Mouse (Mus musculus) intestine, embryonic 16.5 days (tissue): Measurements from ENCODE around the gene Esr1. TPM values are rescaled to one million over a fixed set of nuclear protein-coding genes. Genes with fewer than 3 reads are reported as not detected.
"Not testable (repeated sequence)": the region's sequence is repeated elsewhere in the genome, so short reads cannot be mapped to it uniquely, and the experiment has no call there.

Experiments used
- ATAC-seq: fragments of 200-750 bp; cut with Nextera tagmentation; 2 replicates; pipeline ENCODE4 v1.8.0; 2017; ENCODE audit warnings: moderate TSS enrichment, moderate library complexity
- H3K27ac ChIP-seq: fragments of 300-500 bp; sonication (generic); 2 replicates; pipeline ENCODE4 v1.5.1; 2014; ENCODE audit warnings: mild to moderate bottlenecking, low read length
- H3K27me3 ChIP-seq: fragments of 300-500 bp; sonication (generic); replicated peaks from 2 replicates; pipeline ENCODE4 v1.6.1; 2014; ENCODE audit warnings: low read length, control low read depth, mixed read lengths; ENCODE audit not compliant: control insufficient read depth, insufficient read depth
- H3K36me3 ChIP-seq: fragments of 300-500 bp; sonication (generic); 2 replicates; pipeline ENCODE4 v1.6.1; 2014; ENCODE audit warnings: low read length, control low read depth; ENCODE audit not compliant: control insufficient read depth, insufficient read depth
- H3K4me1 ChIP-seq: fragments of 300-500 bp; sonication (generic); 2 replicates; pipeline ENCODE4 v1.6.1; 2014; ENCODE audit warnings: low read length, control low read depth, mixed read lengths; ENCODE audit not compliant: control insufficient read depth, insufficient read depth
- H3K4me2 ChIP-seq: fragments of 300-500 bp; sonication (generic); 2 replicates; pipeline ENCODE4 v1.6.1; 2014; ENCODE audit warnings: low read depth, low read length, control low read depth
- H3K4me3 ChIP-seq: fragments of 300-500 bp; sonication (generic); 2 replicates; pipeline ENCODE4 v1.5.1; 2014; ENCODE audit warnings: mild to moderate bottlenecking, low read length
- H3K9ac ChIP-seq: fragments of 300-500 bp; sonication (generic); 2 replicates; pipeline ENCODE4 v1.6.1; 2014; ENCODE audit warnings: low read depth, low read length
- H3K9me3 ChIP-seq: fragments of 300-500 bp; sonication (generic); 2 replicates; pipeline ENCODE4 v1.6.1; 2016; ENCODE audit warnings: low read length, control low read depth; ENCODE audit not compliant: control insufficient read depth
- WGBS: fragments of 180-500 bp; shearing (Covaris S2); extraction: QIAGEN DNeasy Blood & Tissue Kit; methylation state at CpG from one replicate; pipeline ENCODE4 v1.1.7; 2014; 5-methylcytosine and 5-hydroxymethylcytosine counted together
- polyA plus RNA-seq: library from polyadenylated mRNA; unstranded; fragments of >200 nt; fragmentation: Nextera tagmentation; extraction: Ambion mirVana; gene quantifications from 2 replicates; pipeline ENCODE4 v1.2.1, GENCODE M21; 2015

Gene Esr1
- polyA plus RNA-seq, 1 experiment from 2014 or later, result 0.37 TPM

DNA sequence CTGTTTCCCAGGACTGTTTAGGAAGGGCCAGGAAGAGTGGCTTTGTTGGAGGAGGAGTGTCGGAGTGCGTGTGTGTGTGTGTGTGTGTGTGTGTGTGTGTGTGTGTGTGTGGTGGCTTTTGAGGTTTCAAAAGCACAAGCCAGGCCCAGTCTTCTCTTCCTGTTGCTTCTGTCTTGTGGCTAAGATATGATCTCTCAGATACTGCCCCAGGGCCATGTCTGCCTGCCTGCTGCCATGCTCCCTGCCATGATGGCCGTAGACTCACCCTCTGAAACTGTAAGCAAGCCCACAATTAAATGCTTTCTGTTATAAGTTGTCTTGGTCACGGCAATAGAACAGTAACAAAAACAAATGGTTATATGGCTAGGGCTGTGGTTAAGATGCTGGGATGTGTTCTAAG is 14.2 kb upstream of the Esr1 start:
- H3K4me2 ChIP-seq, result no peak overlapping the region
- H3K4me1 ChIP-seq, result no peaks in the 10 kb centered on the region
- 91% methylated on average over 4 of the region's 4 CpGs for WGBS
- H3K36me3 ChIP-seq, result no peaks in the 10 kb centered on the region
- H3K27me3 ChIP-seq, result no peaks in the 10 kb centered on the region
- no peak overlapping the region for H3K9ac ChIP-seq
- ATAC-seq, result no peak
- no peaks in the 10 kb centered on the region for H3K9me3 ChIP-seq
- H3K4me3 ChIP-seq, result no peak overlapping the region
- H3K27ac ChIP-seq, result no peak overlapping the region

DNA sequence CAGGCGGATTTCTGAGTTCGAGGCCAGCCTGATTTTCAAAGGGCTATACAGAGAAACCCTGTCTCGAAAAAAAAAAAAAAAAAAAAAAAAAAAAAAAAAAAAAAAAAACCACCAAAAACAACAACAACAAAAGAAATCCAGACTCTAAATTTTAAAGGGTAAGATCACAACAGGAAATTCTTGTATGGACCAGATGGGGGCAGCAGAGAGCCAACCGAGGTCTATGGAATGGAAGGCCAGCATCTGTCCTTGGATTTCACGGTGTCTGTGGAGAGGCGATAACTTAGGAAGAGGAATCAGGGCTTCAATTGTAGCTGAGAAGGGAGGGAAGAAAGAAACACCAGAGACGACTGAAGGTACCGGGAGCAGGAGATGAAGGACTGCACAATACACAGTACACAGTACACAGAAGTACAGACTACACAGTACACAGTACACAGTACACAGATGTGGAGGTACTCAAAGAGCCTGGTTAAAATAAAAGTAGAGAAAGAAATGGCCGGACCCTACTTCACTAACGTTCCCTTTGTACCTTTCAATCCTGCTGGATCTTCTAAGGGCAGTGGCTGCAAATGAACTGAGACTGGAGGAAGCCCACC is 13.1 kb upstream of the Esr1 start:
- Histone ChIP-seq H3K4me1 (no peaks in the 10 kb centered on the region), H3K27ac (no peak overlapping the region), H3K4me2 (no peak overlapping the region), H3K36me3 (no peaks in the 10 kb centered on the region), H3K9ac (no peak overlapping the region), H3K27me3 (no peaks in the 10 kb centered on the region), H3K9me3 (no peaks in the 10 kb centered on the region), H3K4me3 (no peak overlapping the region)
- no peak for ATAC-seq
- WGBS, result 65% methylated on average over 10 of the region's 10 CpGs

DNA sequence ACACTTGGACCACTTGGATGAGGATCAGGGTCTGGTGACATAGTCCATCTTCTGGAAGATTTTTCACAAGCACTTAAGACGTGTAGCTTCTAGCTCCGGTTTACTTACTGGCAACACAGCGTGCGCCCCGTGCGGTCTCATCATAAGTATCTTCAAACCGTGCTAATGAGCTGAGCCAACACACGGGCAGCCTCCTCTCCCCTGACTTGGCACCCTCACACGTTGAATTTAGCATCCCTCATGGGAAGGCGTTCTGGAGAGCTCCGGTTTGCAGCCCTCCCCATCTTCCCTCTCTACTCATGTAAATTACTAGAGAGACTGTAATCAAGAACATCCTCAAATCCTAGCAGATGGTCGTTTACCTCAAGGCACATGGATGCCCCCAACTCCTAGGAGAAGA is 12.5 kb upstream of the Esr1 start:
- no peaks in the 10 kb centered on the region for H3K9me3 ChIP-seq
- WGBS, result 82% methylated on average over 12 of the region's 12 CpGs
- H3K27me3 ChIP-seq, result no peaks in the 10 kb centered on the region
- ATAC-seq, result no peak
- H3K27ac ChIP-seq, result no peak overlapping the region
- H3K4me2 ChIP-seq, result no peak overlapping the region
- no peaks in the 10 kb centered on the region for H3K4me1 ChIP-seq
- H3K36me3 ChIP-seq, result no peaks in the 10 kb centered on the region
- H3K9ac ChIP-seq, result no peak overlapping the region
- H3K4me3 ChIP-seq, result no peak overlapping the region

DNA sequence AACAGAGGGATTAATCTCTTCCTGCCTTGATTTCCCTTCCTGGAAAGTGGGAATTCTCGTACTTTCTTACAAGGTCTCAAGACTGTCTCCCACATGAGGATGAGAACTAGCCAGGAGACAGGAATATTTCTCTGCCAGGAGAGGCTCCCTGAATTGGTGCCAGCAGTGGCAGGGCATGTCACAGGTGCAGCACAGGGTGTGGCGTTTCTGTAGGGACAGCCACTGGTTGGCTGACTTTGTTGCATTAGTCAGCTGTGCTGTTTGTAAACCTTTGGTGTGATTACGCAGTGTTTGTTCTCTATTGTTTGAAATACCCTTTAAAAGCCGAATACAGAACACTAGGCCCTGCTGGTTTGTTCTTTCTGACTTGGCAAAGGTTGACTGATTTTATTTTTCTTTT is 11.8 kb upstream of the Esr1 start:
- no peak overlapping the region for H3K4me3 ChIP-seq
- ATAC-seq, result no peak
- H3K27me3 ChIP-seq, result no peaks in the 10 kb centered on the region
- WGBS, result 70% methylated on average over 4 of the region's 4 CpGs
- no peak overlapping the region for H3K9ac ChIP-seq
- H3K27ac ChIP-seq, result no peak overlapping the region
- H3K9me3 ChIP-seq, result no peaks in the 10 kb centered on the region
- H3K4me2 ChIP-seq, result no peak overlapping the region
- no peaks in the 10 kb centered on the region for H3K4me1 ChIP-seq
- no peaks in the 10 kb centered on the region for H3K36me3 ChIP-seq

DNA sequence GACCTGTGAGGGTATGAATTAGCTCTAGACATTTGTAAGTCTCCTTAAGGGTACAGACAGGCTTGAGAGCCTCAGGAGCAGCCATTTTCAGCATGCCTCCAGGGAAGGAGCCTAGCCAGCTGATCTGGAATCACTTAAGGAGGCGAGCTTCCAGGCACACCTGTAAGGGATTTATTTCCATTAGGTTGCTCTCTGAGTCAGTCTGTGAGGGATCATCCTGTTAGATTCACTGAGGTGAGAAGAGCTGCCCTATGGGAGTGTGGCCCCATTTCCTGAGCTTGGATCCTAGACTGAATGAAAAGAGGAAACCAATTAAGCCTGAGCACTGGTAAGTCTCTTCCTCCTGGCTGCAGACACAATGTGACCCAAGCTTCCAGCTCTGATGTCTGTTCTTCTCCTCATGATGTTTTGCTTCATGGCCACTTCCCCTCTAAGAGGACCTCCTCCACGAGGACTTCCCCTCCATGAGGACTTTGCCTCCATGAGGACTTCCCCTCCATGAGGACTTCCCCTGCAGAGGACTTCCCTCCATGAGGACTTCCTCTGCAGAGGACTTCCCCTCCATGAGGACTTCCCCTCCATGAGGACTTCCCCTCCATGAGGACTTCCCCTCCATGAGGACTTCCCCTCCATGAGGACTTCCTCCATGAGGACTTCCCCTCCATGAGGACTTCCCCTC is 10.5 kb upstream of the Esr1 start:
- H3K9ac ChIP-seq, result no peak overlapping the region
- ATAC-seq, result no peak
- no peaks in the 10 kb centered on the region for H3K9me3 ChIP-seq
- 61% methylated on average over 2 of the region's 2 CpGs for WGBS
- no peaks in the 10 kb centered on the region for H3K36me3 ChIP-seq
- H3K27me3 ChIP-seq, result no peaks in the 10 kb centered on the region
- H3K27ac ChIP-seq, result no peak overlapping the region
- H3K4me3 ChIP-seq, result no peak overlapping the region
- H3K4me2 ChIP-seq, result no peak overlapping the region
- no peaks in the 10 kb centered on the region for H3K4me1 ChIP-seq

DNA sequence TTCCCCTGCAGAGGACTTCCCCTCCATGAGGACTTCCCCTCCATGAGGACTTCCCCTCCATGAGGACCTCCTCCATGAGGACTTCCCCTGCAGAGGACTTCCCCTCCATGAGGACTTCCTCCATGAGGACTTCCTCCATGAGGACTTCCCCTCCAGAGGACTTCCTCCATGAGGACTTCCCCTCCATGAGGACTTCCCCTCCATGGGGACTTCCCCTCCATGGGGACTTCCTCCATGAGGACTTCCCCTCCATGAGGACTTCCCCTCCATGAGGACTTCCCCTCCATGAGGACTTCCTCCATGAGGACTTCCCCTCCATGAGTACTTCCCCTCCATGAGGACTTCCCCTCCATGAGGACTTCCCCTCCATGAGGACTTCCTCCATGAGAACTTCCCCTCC is 9.8 kb upstream of the Esr1 start:
- not testable (repeated sequence) for H3K9me3 ChIP-seq, H3K4me2 ChIP-seq, H3K4me3 ChIP-seq, ATAC-seq, H3K27me3 ChIP-seq, H3K9ac ChIP-seq, H3K27ac ChIP-seq, H3K4me1 ChIP-seq, H3K36me3 ChIP-seq

DNA sequence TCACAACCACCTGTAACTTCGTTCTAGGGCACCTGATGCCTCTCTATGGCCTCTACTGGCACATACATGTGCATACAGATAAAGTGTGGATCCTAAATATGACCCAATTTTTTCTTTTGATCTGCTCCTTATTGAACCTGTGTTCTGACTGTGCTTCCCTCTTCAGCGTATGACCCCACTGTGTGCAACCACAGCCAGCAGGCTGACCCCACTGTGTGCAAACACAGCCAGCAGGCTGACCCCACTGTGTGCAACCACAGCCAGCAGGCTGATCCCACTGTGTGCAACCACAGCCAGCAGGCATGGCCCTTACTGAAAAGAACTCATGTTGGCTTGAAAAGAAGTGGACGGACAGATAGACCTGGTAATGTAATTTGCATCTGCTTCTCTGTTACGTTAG is 8.9 kb upstream of the Esr1 start:
- Histone ChIP-seq H3K4me1 (no peaks in the 10 kb centered on the region), H3K4me2 (no peak overlapping the region), H3K9me3 (no peaks in the 10 kb centered on the region), H3K36me3 (no peaks in the 10 kb centered on the region), H3K4me3 (no peak overlapping the region), H3K27ac (no peak overlapping the region), H3K27me3 (no peaks in the 10 kb centered on the region), H3K9ac (no peak overlapping the region)
- ATAC-seq, result no peak
- WGBS, result 80% methylated on average over 4 of the region's 4 CpGs

DNA sequence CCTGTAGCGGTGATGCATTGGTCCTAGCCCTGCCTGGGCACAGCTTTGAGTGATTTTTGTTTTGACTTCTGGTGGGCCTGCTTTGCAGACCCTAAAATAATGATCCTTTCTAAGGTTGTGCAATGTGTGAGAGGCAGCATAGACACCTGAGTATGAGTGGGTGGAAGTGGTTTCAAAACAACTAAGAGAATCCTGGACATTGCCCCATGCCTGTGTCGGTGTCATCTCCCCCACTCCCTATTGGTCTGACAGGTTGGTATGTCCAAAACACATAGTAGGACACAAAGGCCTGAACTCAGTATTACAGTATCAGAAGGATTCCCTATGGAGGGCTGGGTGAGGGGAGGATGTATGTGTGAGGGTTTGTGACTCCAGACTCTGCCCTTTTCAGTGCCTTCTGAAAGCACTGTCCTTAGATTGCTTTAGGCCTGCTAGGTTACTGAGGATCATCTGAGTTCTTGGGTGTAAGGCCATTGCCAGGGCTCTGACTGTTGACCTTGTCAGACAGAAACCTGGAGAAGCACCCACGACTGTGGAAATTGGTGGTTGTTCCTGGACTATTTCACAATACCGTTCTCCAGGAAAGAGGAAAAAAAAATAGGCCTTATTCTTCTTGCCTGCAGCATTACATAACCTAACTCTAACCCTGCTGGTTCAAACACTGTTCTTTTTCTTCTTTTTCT is 6.7 kb upstream of the Esr1 start:
- Histone ChIP-seq H3K4me1 (no peaks in the 10 kb centered on the region), H3K9me3 (no peaks in the 10 kb centered on the region), H3K27ac (no peak overlapping the region), H3K4me2 (no peak overlapping the region), H3K4me3 (no peak overlapping the region), H3K36me3 (no peaks in the 10 kb centered on the region), H3K27me3 (no peaks in the 10 kb centered on the region), H3K9ac (no peak overlapping the region)
- 75% methylated on average over 4 of the region's 4 CpGs for WGBS
- no peak for ATAC-seq

DNA sequence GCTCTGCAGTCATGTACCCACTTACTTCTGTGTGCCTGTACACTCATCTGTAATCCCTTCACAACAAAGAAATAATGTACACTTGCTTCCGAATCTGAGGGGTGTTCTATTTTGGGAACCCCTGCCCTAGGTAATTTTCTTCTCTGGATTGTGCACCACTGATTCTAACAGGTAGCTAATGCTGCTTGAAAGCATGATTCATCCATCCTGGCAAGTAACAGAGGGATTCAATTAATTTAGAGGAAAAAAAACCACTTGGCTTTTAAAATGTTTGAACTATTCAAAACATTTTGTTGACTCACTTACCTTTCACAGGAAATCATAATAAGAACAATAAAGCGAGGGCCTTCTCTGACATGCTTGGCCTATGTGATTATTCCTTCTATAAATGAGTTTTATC is 1.2 kb upstream of the Esr1 start:
- Histone ChIP-seq H3K36me3 (no peaks in the 10 kb centered on the region), H3K27ac (no peak overlapping the region), H3K9ac (no peak overlapping the region), H3K4me2 (no peak overlapping the region), H3K4me1 (0 out of 2 replicates have a peak, but pooled peaks cover 2% of the 10 kb centered on the region), H3K9me3 (no peaks in the 10 kb centered on the region), H3K4me3 (no peak overlapping the region), H3K27me3 (no peaks in the 10 kb centered on the region)
- ATAC-seq, result no peak
- WGBS, result 72% methylated on average over 2 of the region's 2 CpGs
